Mouse (Mus musculus): ENCODE results near the gene Hs6st1. TPM values are rescaled to one million over a fixed set of nuclear protein-coding genes. Genes with fewer than 3 reads are reported as not detected.

The Hs6st1 gene
- polyA plus RNA-seq, 1 experiment from 2014 or later, result 6.1 TPM

GRCm38 (mm10) chr1:36109987-36110386 is 41.8 kb downstream of the Hs6st1 start:
- Histone ChIP-seq H3K4me3 (replicated peaks) (no peak overlapping the region), H3K4me1 (replicated peaks) (no peaks in the 10 kb centered on the region), H3K9me3 (replicated peaks) (no peaks in the 10 kb centered on the region), H3K4me2 (no peak overlapping the region), H3K36me3 (peaks cover 20% of the 10 kb centered on the region), H3K27ac (no peak overlapping the region), H3K9ac (no peak overlapping the region), H3K27me3 (peaks cover 12% of the 10 kb centered on the region; the same call in 1 of the 2 replicates)
- DNase-seq, result no peak
- no peak for ATAC-seq (ENCODE audit: low read depth)
- 73% methylated on average over 4 of the region's 4 CpGs for WGBS (ENCODE audit: insufficient replicate concordance)

GRCm38 (mm10) chr1:36112665-36113064 is 44.5 kb downstream of the Hs6st1 start:
- no peak overlapping the region for H3K27ac ChIP-seq
- ATAC-seq (ENCODE audit: low read depth), result no peak
- no peaks in the 10 kb centered on the region for H3K36me3 ChIP-seq
- no peaks in the 10 kb centered on the region for H3K9me3 ChIP-seq (replicated peaks)
- H3K27me3 ChIP-seq, result peaks cover 27% of the 10 kb centered on the region
- no peaks in the 10 kb centered on the region for H3K4me1 ChIP-seq (replicated peaks)
- no peak overlapping the region for H3K4me2 ChIP-seq
- H3K9ac ChIP-seq, result no peak overlapping the region
- no peak for DNase-seq
- 80% methylated on average over 3 of the region's 3 CpGs for WGBS (ENCODE audit: insufficient replicate concordance)
- no peak overlapping the region for H3K4me3 ChIP-seq (replicated peaks)

GRCm38 (mm10) chr1:36113670-36114069 is 45.5 kb downstream of the Hs6st1 start:
- H3K4me3 ChIP-seq (replicated peaks), result no peak overlapping the region
- H3K27me3 ChIP-seq, result peaks cover 27% of the 10 kb centered on the region
- no peaks in the 10 kb centered on the region for H3K4me1 ChIP-seq (replicated peaks)
- ATAC-seq (ENCODE audit: low read depth), result no peak
- H3K27ac ChIP-seq, result no peak overlapping the region
- no peak overlapping the region for H3K4me2 ChIP-seq
- no peaks in the 10 kb centered on the region for H3K9me3 ChIP-seq (replicated peaks)
- H3K36me3 ChIP-seq, result no peaks in the 10 kb centered on the region
- H3K9ac ChIP-seq, result no peak overlapping the region
- DNase-seq, result no peak
- WGBS (ENCODE audit: insufficient replicate concordance), result 44% methylated on average over 8 of the region's 8 CpGs

- H3K4me2 ChIP-seq, result no peak overlapping the region
- no peaks in the 10 kb centered on the region for H3K4me1 ChIP-seq (replicated peaks)
- peaks cover 27% of the 10 kb centered on the region for H3K27me3 ChIP-seq
- WGBS (ENCODE audit: insufficient replicate concordance), result 71% methylated on average over 3 of the region's 3 CpGs
- ATAC-seq (ENCODE audit: low read depth), result no peak
- no peak for DNase-seq
- no peaks in the 10 kb centered on the region for H3K9me3 ChIP-seq (replicated peaks)
- H3K27ac ChIP-seq, result no peak overlapping the region
- no peaks in the 10 kb centered on the region for H3K36me3 ChIP-seq
- no peak overlapping the region for H3K9ac ChIP-seq
- H3K4me3 ChIP-seq (replicated peaks), result no peak overlapping the region
These were observed 46.6 kb downstream of the Hs6st1 start for GRCm38 (mm10) chr1:36114844-36115243.

GRCm38 (mm10) chr1:36116488-36116887 is 48.3 kb downstream of the Hs6st1 start:
- Histone ChIP-seq H3K9me3 (replicated peaks) (no peaks in the 10 kb centered on the region), H3K4me1 (replicated peaks) (no peaks in the 10 kb centered on the region), H3K4me2 (no peak overlapping the region), H3K27me3 (peaks cover 27% of the 10 kb centered on the region), H3K27ac (no peak overlapping the region), H3K9ac (no peak overlapping the region), H3K4me3 (replicated peaks) (no peak overlapping the region), H3K36me3 (no peaks in the 10 kb centered on the region)
- WGBS (ENCODE audit: insufficient replicate concordance), result 61% methylated on average over 5 of the region's 5 CpGs
- DNase-seq (no peak), ATAC-seq (ENCODE audit: low read depth) (no peak)

GRCm38 (mm10) chr1:36118061-36118685 is 50.0 kb downstream of the Hs6st1 start:
- Histone ChIP-seq H3K27me3 (peaks cover 25% of the 10 kb centered on the region), H3K4me1 (replicated peaks) (no peaks in the 10 kb centered on the region), H3K9ac (no peak overlapping the region), H3K4me3 (replicated peaks) (no peak overlapping the region), H3K36me3 (no peaks in the 10 kb centered on the region), H3K27ac (no peak overlapping the region), H3K4me2 (no peak overlapping the region), H3K9me3 (replicated peaks) (no peaks in the 10 kb centered on the region)
- ATAC-seq (ENCODE audit: low read depth) (no peak), DNase-seq (no peak)
- 75% methylated on average over 9 of the region's 9 CpGs for WGBS (ENCODE audit: insufficient replicate concordance)

- Histone ChIP-seq H3K4me3 (replicated peaks) (no peak overlapping the region), H3K9ac (no peak overlapping the region), H3K9me3 (replicated peaks) (no peaks in the 10 kb centered on the region), H3K27me3 (peaks cover 19% of the 10 kb centered on the region), H3K36me3 (no peaks in the 10 kb centered on the region), H3K4me2 (no peak overlapping the region), H3K4me1 (replicated peaks) (no peaks in the 10 kb centered on the region), H3K27ac (no peak overlapping the region)
- no peak for DNase-seq
- 73% methylated on average over 3 of the region's 3 CpGs for WGBS (ENCODE audit: insufficient replicate concordance)
- ATAC-seq (ENCODE audit: low read depth), result no peak
These were observed 50.8 kb downstream of the Hs6st1 start for GRCm38 (mm10) chr1:36118958-36119357.

- Histone ChIP-seq H3K27ac (no peak overlapping the region), H3K36me3 (no peaks in the 10 kb centered on the region), H3K9ac (no peak overlapping the region), H3K4me3 (replicated peaks) (no peak overlapping the region), H3K9me3 (replicated peaks) (no peaks in the 10 kb centered on the region), H3K27me3 (peaks cover 19% of the 10 kb centered on the region), H3K4me2 (no peak overlapping the region), H3K4me1 (replicated peaks) (no peaks in the 10 kb centered on the region)
- ATAC-seq (ENCODE audit: low read depth), result no peak
- 65% methylated on average over 4 of the region's 4 CpGs for WGBS (ENCODE audit: insufficient replicate concordance)
- no peak for DNase-seq
These were observed 51.2 kb downstream of the Hs6st1 start for GRCm38 (mm10) chr1:36119426-36119825.

GRCm38 (mm10) chr1:36121172-36121571 is 53.0 kb downstream of the Hs6st1 start:
- peaks cover 11% of the 10 kb centered on the region; the same call in 1 of the 2 replicates for H3K27me3 ChIP-seq
- H3K36me3 ChIP-seq, result no peaks in the 10 kb centered on the region
- DNase-seq (no peak), ATAC-seq (ENCODE audit: low read depth) (no peak)
- no peaks in the 10 kb centered on the region for H3K9me3 ChIP-seq (replicated peaks)
- H3K9ac ChIP-seq, result no peak overlapping the region
- no peak overlapping the region for H3K4me2 ChIP-seq
- H3K27ac ChIP-seq, result no peak overlapping the region
- H3K4me1 ChIP-seq (replicated peaks), result peaks cover under 1% of the 10 kb centered on the region; the same call in 1 of the 2 replicates
- no peak overlapping the region for H3K4me3 ChIP-seq (replicated peaks)
- WGBS (ENCODE audit: insufficient replicate concordance), result 71% methylated on average over 8 of the region's 8 CpGs

GRCm38 (mm10) chr1:36125076-36125475 is 56.9 kb downstream of the Hs6st1 start:
- no peak for DNase-seq
- Histone ChIP-seq H3K27ac (no peak overlapping the region), H3K4me3 (replicated peaks) (no peak overlapping the region), H3K4me2 (no peak overlapping the region), H3K9me3 (replicated peaks) (no peaks in the 10 kb centered on the region), H3K36me3 (no peaks in the 10 kb centered on the region), H3K27me3 (0 out of 2 replicates have a peak, but pooled peaks cover 3% of the 10 kb centered on the region), H3K9ac (no peak overlapping the region), H3K4me1 (replicated peaks) (peaks cover 37% of the 10 kb centered on the region)
- ATAC-seq (ENCODE audit: low read depth), result no peak
- 67% methylated on average over 7 of the region's 7 CpGs for WGBS (ENCODE audit: insufficient replicate concordance)

- peak overlapping the region; percentile 90 for H3K27ac ChIP-seq
- 0 out of 2 replicates have a peak, but pooled peaks cover 2% of the 10 kb centered on the region for H3K27me3 ChIP-seq
- no peak for DNase-seq
- ATAC-seq (ENCODE audit: low read depth), result no peak
- H3K4me1 ChIP-seq (replicated peaks), result peaks cover 77% of the 10 kb centered on the region
- H3K9me3 ChIP-seq (replicated peaks), result no peaks in the 10 kb centered on the region
- no peak overlapping the region for H3K4me3 ChIP-seq (replicated peaks)
- 13% methylated on average over 4 of the region's 4 CpGs for WGBS (ENCODE audit: insufficient replicate concordance)
- H3K36me3 ChIP-seq, result no peaks in the 10 kb centered on the region
- H3K4me2 ChIP-seq, result no peak overlapping the region
- peak overlapping the region; percentile 18; the same call in 1 of the 2 replicates for H3K9ac ChIP-seq
These were observed 60.9 kb downstream of the Hs6st1 start for GRCm38 (mm10) chr1:36129126-36129525.

GRCm38 (mm10) chr1:36129881-36130280 is 61.7 kb downstream of the Hs6st1 start:
- Histone ChIP-seq H3K9me3 (replicated peaks) (no peaks in the 10 kb centered on the region), H3K27ac (peak overlapping the region; percentile 90), H3K36me3 (no peaks in the 10 kb centered on the region), H3K4me1 (replicated peaks) (peaks cover 81% of the 10 kb centered on the region), H3K27me3 (no peaks in the 10 kb centered on the region), H3K9ac (peak overlapping the region; percentile 52), H3K4me2 (peak overlapping the region; percentile 59), H3K4me3 (replicated peaks) (no peak overlapping the region)
- no peak for DNase-seq
- ATAC-seq (ENCODE audit: low read depth), result no peak
- 73% methylated on average over 8 of the region's 8 CpGs for WGBS (ENCODE audit: insufficient replicate concordance)
